Mouse (Mus musculus) liver (tissue): Measurements from ENCODE around the gene Pitpnm1.

ENCODE experiments used
- DNase-seq: peaks from one replicate; pipeline ENCODE4 v3.0.0-alpha.2; 2020; ENCODE audit warnings: mixed read lengths

Gene Pitpnm1

DNA sequence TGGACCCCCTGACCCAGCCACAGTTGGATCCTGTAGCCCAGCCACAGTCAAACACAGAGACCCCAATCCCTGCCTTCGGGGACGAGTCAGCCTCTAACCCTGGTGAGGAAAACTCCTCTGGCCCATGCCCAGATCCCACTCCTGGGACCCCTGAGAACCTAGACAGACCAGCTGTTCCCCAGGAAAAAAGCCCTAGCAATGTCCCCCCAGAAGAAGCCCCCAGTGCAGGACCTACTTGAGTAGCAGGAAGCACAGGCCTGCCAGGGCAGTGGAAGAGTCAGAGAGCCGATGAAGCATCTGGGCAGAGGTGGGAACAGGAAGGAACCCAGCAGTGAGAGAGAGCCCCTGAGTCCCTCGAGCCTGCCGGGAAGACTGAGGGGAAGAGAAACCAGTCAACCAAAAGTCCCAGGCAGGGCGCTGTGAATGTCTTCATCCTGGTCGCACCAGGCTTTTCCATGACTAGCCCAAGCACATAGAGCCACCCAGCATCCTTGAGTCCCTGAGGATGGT, 44.0 kb downstream of the Pitpnm1 start, which contains the start of gene Cabp4:
TSS of gene Cabp4 (minus strand) at position 275 of the 510 bp plus-strand sequence.
- no peak for DNase-seq

DNA sequence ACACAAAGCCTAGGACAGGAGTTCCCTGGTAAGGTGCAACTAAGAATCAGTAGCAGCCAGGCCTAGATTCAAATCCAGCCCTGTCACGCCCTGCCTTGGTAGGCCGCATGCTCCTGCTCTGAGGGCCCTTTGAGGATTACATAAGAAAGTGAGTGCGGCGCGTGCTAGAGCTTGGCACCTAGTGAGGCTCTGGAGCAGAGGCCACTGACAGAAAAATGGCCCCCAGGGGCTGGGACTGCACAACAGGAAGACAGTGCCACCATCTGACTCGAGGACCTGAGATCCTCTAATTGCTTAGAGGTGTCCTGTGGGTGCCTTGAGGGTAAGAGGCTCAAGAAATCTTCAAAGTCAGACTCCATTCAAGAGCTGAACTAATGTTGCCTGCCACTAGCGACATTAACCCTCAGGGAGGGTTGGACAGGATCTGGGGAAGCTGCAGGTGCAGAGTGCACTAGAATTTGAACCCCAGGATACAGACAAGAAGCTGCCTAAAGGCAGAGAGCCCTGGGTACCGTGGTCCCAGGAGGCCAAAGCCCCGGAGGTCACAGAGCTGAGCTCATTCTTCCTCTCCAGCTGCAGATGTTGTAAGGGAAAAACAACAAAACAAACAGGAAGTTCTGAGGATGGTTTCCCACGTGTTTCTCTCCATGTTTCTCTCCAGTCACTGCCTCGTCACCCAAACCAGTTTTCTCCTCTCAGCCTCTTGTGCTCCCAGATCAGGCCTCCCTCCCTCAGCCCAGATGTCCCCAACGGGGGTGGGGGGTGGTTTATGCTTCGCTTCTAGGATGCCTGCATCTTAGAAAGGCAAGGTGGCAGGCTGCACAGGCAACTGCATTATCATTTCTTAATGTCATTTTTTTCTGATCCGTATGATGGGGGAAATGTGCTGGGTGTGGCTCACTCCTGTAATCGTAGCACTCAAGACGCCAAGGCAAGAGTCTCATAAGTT, 45.0 kb downstream of the Pitpnm1 start:
- no peak for DNase-seq

DNA sequence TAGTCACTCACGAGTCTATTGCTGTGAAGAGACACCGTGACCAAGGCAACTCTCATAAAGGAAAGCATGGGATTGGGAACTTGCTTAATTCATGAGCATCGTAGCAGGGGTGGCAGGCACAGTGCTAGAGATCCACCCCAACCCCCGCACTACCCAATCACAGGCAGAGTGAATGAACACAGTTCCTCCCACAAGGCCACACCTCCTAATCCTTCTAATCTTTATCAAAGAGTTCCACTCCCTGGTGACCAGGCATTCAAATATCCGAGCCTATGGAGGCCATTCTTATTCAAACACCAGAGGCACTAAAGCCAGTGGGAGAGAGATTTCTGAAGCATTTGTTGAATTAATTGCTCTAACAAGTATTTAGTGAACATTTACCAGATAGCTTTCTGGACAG, 46.1 kb downstream of the Pitpnm1 start:
- no peak for DNase-seq

DNA sequence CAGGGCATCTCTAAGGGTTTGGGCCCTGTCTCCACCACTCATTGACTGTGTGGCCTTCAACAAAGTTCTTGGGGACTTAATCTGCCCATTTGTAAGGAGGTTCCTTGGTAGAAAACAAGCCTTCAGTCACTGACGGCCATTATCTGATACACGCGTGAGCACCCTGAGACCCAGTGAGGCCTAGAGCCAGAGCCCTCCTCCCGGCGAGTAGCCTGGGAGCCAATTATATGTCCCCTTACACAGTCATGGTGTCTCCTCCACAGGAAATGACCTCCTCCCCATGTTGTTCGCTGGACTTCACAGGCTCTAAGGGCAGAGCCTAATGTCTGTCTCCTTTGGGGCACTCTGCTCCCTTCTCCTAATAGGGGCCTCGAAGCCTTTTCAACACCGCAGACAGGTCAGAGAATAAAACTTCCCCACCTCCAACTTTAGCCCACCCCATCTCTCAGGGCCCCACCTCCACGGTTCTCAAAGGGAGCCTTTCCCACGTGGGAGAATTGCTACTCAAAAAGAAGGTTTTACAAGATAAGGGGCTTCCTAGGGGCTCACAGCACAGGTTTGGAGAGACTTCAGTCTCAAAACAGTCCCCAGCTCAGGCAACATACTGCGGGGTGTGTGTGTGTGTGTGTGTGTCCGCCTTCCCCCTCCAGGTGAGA, 46.7 kb downstream of the Pitpnm1 start:
- no peak for DNase-seq

DNA sequence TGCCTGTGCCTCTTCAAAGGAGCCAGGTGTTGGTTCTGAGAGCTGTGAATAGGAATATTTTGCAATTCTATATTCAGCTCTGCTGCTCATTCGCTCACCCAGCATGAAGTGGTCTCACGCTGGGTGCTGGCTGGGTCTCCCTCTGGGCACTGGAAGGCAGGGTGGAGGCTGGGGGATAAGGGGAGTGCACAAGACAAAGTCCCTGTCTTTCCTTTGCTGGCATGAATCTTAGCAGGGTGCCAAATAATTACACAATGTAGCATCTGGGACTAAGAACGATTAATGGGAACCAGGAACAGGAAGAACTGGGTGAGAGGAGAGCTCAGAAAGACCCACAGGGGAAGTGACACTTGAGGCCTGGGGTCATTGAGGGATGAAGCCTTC, 47.2 kb downstream of the Pitpnm1 start:
- no peak for DNase-seq

DNA sequence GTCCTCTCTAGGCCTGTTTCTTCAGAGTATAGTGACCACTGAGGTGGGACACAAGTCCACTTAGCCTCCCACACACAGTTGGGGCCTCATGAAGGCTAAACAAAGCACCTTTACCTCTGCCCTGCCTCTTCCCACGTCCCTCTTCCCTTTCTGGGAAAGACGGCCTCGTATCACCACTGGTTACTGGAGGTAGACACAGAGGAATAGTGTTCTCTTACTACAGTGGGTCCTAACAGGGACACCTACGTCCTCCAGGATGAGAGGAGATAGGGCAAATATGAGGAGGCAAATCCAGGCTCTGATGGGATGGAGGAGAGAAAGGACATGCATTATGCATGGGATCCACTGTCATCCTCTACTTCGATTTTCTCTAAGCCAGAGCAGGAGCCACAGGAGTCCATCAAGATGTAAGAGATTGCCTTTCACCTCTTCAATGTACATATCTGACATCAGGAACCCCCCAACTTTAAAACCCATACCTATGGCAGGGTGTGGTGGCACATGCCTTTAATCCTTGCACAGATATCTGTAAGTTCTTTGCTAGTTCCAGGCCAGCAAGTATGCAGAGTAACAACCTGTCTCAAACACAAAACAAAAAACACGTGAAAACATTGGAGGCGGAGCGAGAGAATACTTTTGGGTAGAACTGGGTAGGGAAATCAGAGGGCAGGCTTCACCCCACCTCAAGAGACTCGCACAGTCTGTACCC, 48.1 kb downstream of the Pitpnm1 start:
- DNase-seq = no peak

DNA sequence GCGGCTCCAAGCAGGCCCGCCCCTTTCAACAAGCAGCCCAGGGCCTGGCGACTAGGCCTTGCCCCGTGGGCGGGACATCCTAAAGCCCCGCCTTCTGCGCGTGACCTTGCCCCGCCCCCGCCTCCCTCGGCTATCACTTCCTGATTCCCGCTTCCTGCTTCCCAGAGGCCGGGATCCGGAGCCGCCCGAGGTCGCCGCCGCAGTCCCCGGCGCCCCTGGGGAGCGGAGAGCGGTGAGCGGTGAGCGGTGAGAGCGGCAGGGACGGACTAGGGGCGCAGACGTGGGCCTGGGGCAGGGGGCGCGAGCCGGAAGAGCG, 48.7 kb downstream of the Pitpnm1 start, which contains the start of gene Coro1b:
TSS of gene Coro1b (plus strand) at position 129 of the 316 bp plus-strand sequence.
- DNase-seq = peak; percentile 97

DNA sequence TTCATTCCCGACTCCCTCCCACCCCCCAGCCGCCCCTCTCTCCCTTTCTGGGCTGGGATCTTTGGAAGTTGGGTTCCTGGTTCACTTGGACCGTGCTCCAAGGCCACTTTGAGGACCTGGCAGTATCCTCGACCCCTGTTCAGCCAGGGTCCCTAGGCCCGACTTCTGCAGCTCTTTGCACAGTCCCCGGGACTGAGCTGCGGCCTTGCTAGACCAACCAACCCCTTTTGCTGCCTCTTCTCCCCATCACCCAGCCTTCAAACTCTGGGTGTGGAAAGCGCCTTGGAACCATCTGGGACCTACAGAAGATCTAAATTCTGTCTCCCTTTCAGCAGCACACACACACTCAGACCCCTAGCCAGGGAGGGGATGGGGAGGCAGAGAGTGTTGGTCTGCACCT, 49.0 kb downstream of the Pitpnm1 start:
- DNase-seq = no peak

DNA sequence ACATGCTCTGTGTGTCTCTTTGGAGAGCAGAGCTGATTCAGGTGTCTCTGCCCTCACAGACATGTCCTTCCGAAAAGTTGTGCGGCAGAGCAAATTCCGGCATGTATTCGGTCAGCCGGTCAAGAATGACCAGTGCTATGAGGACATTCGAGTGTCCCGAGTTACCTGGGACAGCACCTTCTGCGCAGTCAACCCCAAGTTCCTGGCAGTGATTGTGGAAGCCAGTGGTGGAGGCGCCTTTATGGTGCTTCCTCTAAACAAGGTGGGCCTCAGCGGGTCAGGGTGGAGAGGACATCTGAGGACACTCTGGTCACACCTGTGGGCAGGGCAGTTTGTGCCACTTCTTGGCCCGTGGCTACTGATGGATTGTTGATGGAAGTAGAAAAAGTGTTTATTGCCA, 49.5 kb downstream of the Pitpnm1 start:
- DNase-seq = no peak

DNA sequence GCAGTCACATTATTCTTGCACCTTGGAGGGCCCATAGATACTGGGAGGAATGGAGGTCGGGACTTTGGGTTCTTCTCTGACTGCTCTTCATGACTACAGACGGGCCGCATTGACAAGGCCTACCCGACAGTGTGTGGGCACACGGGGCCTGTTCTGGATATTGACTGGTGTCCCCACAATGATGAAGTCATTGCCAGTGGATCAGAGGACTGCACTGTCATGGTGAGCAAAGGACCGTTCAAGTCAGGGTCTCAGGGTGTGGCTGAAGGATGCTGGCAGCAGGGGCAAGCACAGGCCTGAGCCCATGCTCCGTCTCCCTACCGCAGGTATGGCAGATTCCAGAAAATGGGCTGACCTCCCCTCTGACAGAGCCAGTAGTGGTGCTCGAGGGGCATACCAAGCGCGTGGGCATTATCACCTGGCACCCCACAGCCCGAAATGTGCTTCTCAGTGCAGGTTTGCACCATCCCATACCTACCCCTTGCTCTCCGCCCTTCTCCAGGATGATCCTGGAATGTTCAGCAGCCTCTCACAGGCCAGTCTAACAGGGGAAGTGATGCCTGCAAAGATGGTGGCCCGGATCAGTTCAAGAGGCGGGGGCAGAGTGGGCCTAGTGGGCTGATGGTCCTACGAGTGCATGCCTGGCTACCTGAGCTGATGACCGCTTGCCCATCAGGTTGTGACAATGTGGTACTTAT, 50.1 kb downstream of the Pitpnm1 start:
- no peak for DNase-seq

DNA sequence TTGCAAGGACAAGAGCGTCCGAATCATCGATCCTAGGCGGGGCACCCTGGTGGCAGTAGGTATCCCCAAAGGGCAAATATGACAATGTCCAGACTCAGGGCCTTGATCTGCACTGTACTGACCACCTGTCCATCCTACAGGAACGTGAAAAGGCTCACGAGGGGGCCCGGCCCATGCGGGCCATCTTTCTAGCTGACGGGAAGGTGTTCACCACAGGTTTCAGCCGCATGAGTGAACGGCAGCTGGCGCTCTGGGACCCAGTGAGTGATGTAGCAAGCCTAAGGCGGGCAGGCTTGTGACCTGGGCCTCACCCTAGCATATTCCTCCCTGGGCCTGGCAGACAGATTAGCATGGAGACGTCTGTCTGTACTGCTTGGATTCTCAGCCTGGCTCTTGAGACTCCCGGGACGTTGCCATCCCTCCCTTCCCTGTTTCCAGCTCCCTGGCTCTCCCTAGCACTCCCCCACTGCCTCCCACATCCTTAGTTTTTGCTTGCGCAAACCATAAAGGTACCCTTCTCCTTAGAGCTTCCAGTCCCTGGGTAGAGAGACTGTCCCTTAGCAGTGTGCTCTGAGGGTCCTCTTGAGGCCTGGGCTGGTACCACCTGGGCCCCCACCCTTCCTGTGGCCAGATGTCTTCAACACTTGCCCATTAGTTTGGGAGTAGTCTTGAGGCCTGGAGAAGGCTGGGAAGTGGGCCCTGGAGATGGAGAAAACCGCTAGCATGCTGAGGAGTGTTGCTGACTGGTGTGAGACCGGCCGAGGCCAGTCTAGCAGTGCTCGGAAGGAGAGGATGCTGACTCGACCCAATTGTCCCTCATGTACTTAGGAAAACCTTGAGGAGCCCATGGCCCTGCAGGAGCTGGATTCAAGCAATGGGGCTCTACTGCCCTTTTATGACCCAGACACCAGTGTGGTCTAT, 51.0 kb downstream of the Pitpnm1 start:
- DNase-seq = no peak

DNA sequence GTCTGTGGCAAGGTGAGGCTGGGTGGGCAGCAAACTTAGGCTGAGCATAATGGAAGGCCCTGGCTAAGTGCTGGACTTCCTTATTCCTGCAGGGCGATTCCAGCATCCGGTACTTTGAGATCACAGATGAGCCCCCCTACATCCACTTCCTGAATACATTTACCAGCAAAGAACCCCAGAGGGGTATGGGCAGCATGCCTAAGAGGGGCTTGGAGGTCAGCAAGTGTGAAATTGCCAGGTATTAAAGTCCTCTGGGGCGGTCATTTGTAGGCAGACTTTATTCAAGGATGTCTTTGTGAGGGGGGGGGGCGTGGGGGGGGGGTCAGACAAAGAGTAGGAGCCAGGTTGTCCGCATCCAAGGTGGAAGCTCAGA, 51.7 kb downstream of the Pitpnm1 start:
- DNase-seq = no peak

DNA sequence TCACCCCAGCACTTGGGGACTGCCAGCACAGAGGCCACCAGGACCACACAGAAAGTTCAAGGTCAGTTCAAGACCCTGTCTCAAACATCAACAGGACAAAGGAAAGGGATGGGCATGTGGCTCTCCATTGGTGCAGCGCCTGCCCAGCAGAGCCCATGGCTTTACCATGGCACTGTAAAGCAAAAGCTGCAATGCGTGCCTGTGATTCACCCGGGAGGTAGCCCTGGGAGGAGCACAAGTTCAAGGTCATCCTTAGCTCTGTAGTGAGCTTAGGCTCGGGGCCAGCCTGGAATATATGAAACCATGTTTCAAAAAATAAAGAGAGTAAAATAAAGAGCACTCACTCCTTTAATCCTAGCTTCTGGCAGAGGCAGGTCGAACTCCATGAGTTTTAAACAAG, 52.1 kb downstream of the Pitpnm1 start:
- no peak for DNase-seq

DNA sequence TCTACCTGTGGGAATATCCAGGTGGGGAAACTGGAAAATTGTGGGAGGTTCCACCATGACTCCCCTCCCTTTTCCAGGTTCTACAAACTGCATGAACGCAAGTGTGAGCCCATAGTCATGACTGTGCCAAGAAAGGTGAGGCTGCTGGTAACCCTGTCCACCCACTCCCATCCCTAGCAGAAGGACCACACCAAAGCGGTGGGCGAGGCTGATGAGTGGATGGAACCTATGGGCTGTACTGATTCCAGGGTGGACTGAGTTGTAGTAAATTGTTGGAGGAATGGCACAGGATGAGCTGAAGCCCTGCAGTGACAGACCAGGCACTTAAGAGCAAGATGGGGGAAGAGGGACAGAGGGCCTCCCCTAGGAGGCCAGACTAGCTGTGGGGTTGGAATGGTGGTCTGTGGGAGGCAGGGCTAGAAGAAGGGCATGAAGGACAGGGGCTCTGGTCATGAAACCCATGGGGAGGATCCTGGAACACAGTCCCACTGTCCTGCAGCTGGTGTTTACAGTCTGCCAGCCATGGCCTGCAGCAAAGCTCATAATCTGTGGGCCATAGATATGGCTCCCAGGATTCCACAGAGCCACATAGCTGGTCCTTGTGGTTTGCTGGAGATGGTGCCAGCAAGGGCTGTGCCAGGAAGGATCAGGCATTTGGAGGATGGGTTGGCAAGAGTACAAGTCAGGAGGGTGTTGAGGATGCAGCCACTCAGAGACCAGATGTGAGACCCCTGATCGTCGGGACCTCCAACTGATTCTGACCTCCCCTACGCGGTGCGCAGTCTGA, 52.8 kb downstream of the Pitpnm1 start:
- DNase-seq = no peak

DNA sequence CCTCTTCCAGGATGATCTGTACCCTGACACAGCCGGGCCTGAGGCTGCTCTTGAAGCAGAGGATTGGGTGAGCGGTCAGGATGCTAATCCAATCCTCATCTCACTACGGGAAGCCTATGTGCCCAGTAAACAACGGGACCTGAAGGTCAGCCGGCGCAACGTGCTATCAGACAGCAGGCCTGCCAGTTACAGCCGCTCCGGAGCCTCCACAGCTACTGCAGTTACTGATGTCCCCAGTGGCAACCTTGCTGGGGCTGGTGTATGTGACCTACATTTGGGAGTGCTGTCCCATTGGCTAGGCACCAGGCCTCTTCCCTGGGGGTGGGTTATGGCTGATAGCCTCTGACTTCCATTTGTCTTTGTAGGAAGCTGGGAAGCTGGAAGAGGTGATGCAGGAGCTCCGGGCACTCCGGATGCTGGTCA, 53.4 kb downstream of the Pitpnm1 start, which contains the start of gene Ptprcap:
TSS of gene Ptprcap (plus strand) at position 373 of the 423 bp plus-strand sequence.
- DNase-seq = no peak

DNA sequence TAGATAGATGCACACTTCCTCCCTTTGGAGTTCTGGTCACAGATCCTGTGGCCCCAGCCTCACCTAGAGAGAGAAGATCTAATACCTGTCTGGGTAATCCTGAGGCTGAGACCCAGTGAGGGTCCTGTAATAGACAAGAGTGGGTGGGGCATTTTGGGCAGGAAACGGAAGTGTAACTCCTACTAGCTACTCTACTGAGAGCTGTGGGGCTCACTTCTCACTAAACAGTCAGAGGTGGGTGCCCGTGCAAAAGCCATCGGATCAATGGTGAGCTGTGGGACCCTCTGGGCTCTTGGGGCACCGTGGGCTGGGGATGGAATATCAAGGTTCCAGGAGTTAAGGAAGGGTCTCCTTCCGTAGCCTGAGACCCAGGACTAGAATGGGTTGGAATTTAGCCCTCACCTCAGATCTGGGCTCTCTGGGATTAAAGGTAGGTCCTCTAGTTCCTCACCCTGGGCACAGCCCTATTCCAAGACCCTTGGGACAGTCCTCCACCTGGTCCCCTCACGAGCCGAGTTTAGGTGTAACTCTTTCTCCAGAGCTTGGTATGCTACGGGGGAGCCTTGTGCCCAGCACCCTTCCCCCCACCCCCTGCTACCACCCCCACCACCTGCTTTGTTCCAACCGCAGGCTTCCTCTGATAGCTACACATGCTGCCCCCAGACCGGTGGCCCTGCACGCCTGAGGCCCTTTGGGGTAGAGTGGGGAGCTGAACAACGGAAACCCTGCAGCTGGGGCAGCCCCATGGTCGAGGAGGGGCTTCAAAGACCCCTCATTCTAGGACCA, 54.8 kb downstream of the Pitpnm1 start:
- peak; percentile 37 for DNase-seq

DNA sequence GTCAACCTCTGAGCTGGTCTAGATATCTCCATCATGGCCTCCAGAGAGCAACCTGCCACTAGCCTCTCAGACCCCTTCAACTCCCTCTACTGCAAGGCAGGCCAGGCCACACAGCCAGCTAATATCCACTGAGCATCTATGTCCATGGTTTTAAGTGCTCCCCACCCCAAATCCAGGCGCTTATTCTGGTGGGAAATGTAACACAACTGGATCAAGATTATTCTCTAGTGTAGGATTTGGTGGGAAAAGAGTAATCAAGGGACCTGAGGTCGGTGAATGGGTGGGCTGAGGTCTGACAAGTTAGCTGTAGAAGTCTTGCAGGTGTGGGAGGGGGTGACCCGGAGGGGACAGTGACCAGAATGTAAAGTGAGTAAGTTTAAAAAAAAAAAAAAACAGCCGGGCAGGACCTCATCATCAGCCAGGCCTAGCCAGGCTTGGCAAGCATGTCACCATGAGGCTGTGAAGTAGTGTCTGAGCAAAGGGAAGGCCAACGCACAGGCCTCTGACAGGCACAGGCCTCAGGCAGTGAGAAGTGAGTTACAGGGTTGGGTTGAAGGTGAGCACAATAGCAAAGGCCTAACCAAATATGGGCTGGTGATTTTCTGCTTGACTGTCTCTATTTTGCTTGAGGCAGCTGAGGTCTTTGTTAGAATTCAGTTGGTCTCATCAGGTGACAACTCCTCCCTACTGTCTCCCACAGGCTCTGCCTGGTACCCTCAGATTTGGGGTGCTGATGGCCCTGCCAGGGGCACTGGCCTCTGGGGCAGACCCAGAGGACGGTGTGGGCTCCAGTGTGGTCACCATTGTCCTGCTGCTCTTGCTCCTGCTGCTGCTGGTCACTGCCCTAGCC, 55.6 kb downstream of the Pitpnm1 start:
- no peak for DNase-seq

DNA sequence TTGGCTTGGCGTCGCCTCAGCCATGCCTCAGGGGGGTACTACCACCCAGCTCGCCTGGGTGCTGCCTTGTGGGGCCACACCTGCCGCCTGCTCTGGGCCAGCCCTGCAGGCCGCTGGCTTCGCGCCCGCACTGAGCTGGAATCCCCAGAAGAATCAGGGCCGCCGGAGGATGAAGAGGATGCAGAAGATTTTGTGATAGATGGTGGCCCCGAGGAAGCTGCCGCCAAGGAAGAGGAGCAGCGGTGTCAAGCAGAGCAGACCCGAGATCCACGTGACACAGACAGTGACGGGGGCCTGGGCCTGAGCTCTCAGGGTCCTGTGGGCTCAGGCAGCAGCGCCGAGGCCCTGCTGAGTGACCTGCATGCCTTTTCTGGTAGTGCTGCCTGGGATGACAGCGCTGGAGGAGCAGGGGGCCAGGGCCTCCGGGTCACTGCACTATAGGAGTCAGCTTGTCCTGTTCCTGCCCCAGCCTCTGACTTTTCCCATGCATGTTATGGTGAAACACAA, 56.3 kb downstream of the Pitpnm1 start:
- no peak for DNase-seq

DNA sequence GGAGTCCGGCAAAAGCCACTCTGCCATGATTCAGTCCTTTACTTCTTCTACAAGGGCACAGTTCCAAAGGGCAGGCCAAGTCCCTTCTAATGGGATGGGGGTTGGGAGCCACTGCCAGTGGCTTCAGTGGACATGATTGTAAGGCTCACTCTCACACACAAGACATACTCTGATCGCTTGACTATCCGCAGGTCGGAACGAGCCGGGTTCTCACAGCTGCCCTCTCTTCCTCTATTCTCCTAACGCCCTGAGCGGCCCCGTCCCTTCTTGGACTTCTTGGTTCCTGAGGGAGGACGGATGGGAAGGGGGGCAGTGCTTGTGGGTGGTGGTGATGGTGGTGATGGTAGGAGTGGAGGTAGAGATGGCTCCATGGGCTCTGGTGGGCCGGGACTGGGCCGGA, 57.0 kb downstream of the Pitpnm1 start:
- no peak for DNase-seq
